Mouse (Mus musculus): ENCODE results near the gene Gm4450. TPM values are rescaled to one million over a fixed set of nuclear protein-coding genes. Genes with fewer than 3 reads are reported as not detected.

The Gm4450 gene
- polyA plus RNA-seq, 1 experiment = not detected

DNA sequence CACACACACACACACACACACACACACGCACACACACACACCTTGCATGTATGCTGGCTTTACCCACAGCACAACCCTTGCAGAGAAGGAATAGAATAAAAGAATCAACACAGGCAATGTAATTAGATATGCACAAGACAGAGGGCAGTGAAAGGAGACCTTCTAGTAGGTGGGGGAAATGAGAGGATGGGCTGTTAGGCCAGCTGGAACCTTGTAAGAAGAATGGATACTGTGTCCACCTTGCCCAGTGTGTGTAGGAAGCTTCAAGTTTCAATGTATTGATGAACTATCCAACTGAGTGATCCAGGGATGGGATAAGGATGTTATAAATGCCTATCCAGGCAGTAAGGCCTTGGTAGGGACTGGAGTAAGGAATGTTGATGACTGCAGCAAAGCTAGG, 21.9 kb downstream of the Gm4450 start:
- Histone ChIP-seq H3K36me3 (ENCODE audit: control insufficient read depth) (no peaks in the 10 kb centered on the region), H3K9me3 (ENCODE audit: control insufficient read depth, low read length) (no peaks in the 10 kb centered on the region), H3K4me3 (replicated peaks) (no peak overlapping the region), H3K27me3 (ENCODE audit: control insufficient read depth) (no peaks in the 10 kb centered on the region), H3K4me1 (ENCODE audit: control insufficient read depth) (no peaks in the 10 kb centered on the region)
- TF ChIP-seq TAL1 (IDR thresholded peaks at IDR 0.05; ENCODE audit: low read length) (no peak), GATA1 (IDR thresholded peaks at IDR 0.05; ENCODE audit: low read length) (no peak)

DNA sequence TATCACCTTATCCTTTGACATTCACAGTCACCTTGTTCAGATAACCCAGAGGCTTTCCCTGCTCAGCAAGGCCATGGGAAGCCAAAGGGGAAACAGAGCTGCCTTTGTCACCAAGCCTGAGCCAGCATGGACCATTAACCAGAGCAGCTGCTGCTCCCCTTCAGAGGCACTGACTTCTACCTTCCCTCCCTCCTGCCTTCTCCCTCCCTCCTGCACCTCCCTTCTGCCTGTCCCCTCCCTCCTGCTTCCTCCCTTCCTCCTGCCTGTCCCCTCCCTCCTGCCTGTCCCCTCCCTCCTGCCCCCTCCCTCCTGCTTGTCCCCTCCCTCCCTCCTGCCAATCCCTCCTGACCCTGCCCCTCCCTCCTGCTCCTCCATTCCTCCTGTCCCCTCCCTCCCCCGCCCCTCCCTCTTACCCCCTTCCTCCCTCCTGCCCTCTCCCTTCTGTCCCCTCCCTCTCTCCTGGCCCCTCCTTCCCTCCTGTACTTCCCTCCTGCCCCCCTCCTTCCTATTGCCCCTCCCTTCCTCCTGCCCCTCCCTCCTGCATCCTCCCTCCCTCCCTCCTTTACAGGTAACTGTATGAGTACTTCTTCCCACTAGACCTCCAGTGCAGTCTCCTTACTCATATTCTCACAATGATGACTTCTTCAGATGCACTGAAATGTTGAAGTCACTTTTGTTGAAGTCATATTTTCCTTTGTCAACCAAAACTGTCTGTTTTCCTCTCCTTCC, 22.7 kb downstream of the Gm4450 start:
- H3K9me3 ChIP-seq (ENCODE audit: control insufficient read depth, low read length) = no peaks in the 10 kb centered on the region
- TF ChIP-seq GATA1 (IDR thresholded peaks at IDR 0.05; ENCODE audit: low read length) = no peak
- no peaks in the 10 kb centered on the region for H3K36me3 ChIP-seq (ENCODE audit: control insufficient read depth)
- H3K4me1 ChIP-seq (ENCODE audit: control insufficient read depth) = no peaks in the 10 kb centered on the region
- H3K4me3 ChIP-seq (replicated peaks) = no peak overlapping the region
- H3K27me3 ChIP-seq (ENCODE audit: control insufficient read depth) = peaks cover 8% of the 10 kb centered on the region

DNA sequence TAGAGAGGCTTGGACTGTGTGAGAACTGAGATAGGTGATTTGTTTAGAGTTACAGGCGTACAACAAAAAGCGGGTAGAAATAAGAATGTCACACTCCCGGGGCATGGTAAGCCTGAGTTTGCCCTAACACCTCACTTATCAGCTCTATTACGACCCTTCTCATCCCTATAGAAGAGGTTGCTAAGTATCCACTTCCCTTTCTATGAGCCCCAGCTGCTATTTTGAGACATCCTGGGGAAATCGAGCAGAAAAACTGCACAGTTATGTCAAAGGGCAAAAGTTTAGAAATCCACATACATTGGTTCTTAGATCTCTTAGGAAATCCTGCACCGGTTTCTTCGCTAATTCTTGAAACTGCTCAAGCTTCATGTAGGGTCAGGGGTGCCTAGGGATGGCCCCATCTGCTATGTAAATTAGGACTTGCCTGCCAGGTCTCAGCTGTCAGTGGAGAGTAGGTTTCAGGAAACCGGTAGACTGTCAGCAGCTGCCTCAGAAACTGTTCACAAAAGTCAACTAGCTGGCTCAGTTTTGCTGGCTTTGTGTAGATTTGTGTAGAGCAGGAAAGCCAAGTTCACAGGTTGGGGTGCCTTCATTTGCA, 27.9 kb downstream of the Gm4450 start:
- Histone ChIP-seq H3K4me1 (ENCODE audit: control insufficient read depth) (peaks cover 9% of the 10 kb centered on the region), H3K4me3 (replicated peaks) (no peak overlapping the region), H3K27me3 (ENCODE audit: control insufficient read depth) (peaks cover 44% of the 10 kb centered on the region), H3K36me3 (ENCODE audit: control insufficient read depth) (no peaks in the 10 kb centered on the region; the same call in 1 of the 2 replicates), H3K9me3 (ENCODE audit: control insufficient read depth, low read length) (peaks cover 8% of the 10 kb centered on the region; the same call in 1 of the 2 replicates)
- TF ChIP-seq GATA1 (IDR thresholded peaks at IDR 0.05; ENCODE audit: low read length) (no peak), TAL1 (IDR thresholded peaks at IDR 0.05; ENCODE audit: low read length) (no peak)

DNA sequence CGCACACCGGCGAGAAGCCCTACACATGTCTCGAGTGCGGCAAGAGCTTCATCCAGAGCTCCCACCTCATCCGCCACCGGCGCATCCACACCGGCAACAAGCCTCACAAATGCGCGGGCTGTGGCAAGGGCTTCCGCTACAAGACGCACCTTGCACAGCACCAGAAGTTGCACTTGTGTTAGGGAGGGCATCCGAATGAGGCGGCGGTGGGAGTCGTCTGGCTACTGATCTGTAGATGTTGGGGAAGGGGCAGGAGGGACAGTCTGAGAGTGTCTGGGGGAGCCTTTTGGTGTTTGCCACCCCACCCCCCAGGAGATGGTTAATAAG, 28.5 kb downstream of the Gm4450 start:
- TF ChIP-seq TAL1 (IDR thresholded peaks at IDR 0.05; ENCODE audit: low read length) (no peak), GATA1 (IDR thresholded peaks at IDR 0.05; ENCODE audit: low read length) (no peak)
- Histone ChIP-seq H3K9me3 (ENCODE audit: control insufficient read depth, low read length) (peaks cover 8% of the 10 kb centered on the region; the same call in 1 of the 2 replicates), H3K27me3 (ENCODE audit: control insufficient read depth) (peaks cover 44% of the 10 kb centered on the region), H3K4me3 (replicated peaks) (peak overlapping the region; percentile 50), H3K4me1 (ENCODE audit: control insufficient read depth) (peaks cover 9% of the 10 kb centered on the region), H3K36me3 (ENCODE audit: control insufficient read depth) (no peaks in the 10 kb centered on the region; the same call in 1 of the 2 replicates)

DNA sequence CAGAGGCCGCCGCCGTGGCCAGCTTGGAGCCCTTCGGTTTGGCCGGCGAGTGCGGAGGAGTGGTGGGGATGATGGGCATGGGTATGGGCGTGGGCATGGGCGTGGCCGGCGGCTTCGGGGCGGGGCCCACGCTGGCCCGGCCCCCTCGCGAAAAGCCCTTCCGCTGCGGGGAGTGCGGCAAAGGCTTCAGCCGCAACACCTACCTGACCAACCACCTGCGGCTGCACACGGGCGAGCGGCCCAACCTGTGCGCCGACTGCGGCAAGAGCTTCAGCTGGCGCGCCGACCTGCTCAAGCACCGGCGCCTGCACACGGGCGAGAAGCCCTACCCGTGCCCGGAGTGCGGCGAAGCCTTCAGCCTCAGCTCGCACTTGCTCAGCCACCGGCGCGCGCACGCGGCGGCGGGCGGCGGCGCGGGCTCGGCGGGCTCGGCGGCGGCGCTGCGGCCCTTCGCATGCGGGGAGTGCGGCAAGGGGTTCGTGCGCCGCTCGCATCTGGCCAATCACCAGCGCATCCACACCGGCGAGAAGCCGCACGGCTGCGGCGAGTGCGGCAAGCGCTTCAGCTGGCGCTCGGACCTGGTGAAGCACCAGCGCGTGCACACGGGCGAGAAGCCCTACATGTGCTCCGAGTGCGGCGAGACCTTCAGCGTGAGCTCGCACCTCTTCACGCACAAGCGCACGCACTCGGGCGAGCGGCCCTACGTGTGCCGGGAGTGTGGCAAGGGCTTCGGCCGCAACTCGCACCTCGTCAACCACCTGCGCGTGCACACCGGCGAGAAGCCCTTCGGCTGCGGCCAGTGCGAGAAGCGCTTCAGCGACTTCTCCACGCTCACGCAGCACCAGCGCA, 29.1 kb downstream of the Gm4450 start:
- H3K9me3 ChIP-seq (ENCODE audit: control insufficient read depth, low read length) = peaks cover 8% of the 10 kb centered on the region; the same call in 1 of the 2 replicates
- peaks cover 44% of the 10 kb centered on the region for H3K27me3 ChIP-seq (ENCODE audit: control insufficient read depth)
- H3K36me3 ChIP-seq (ENCODE audit: control insufficient read depth) = no peaks in the 10 kb centered on the region; the same call in 1 of the 2 replicates
- TF ChIP-seq TAL1 (IDR thresholded peaks at IDR 0.05; ENCODE audit: low read length) = no peak
- no peak for TF ChIP-seq GATA1 (IDR thresholded peaks at IDR 0.05; ENCODE audit: low read length)
- H3K4me1 ChIP-seq (ENCODE audit: control insufficient read depth) = peaks cover 9% of the 10 kb centered on the region
- peak overlapping the region; percentile 50 for H3K4me3 ChIP-seq (replicated peaks)

DNA sequence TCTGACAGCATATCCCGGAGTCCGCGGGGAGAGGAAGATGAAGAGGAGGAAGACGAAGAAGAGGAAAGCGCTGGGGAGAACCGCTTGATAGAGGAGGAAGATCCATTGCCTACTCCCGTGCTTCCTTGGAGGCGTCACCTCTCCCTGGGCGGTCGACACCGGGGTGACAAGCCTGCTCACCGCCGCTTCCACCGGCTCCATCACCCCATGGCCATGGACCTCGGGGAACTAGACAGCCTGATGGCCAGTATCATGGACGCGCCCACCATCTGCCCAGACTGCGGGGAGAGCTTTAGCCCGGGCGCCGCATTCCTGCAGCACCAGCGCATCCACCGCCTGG, 29.7 kb downstream of the Gm4450 start:
- H3K9me3 ChIP-seq (ENCODE audit: control insufficient read depth, low read length) = peaks cover 8% of the 10 kb centered on the region; the same call in 1 of the 2 replicates
- H3K4me1 ChIP-seq (ENCODE audit: control insufficient read depth) = peaks cover 9% of the 10 kb centered on the region
- H3K27me3 ChIP-seq (ENCODE audit: control insufficient read depth) = peaks cover 44% of the 10 kb centered on the region
- peak overlapping the region; percentile 50 for H3K4me3 ChIP-seq (replicated peaks)
- TF ChIP-seq GATA1 (IDR thresholded peaks at IDR 0.05; ENCODE audit: low read length) = no peak
- no peak for TF ChIP-seq TAL1 (IDR thresholded peaks at IDR 0.05; ENCODE audit: low read length)
- no peaks in the 10 kb centered on the region; the same call in 1 of the 2 replicates for H3K36me3 ChIP-seq (ENCODE audit: control insufficient read depth)

DNA sequence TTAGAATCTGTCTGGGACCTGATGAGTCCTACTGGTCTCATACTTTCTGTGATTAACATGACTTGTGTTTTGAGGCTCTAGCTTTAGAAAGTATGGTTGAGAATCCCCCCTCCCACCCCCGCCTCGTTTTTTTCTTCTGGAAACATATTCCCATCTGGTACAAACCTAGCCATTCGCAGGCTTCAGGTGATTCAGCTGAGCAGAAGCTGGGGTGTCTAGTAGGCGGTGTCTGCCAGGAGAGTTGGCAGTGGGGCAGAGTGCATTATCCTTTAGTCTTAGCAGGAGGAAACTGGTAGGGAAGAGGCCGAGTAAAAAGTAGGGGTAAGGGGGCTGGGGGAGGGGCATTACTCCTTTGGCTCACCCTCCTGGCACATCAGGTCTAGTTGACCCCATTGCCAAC, 30.2 kb downstream of the Gm4450 start:
- TF ChIP-seq TAL1 (IDR thresholded peaks at IDR 0.05; ENCODE audit: low read length) (no peak), GATA1 (IDR thresholded peaks at IDR 0.05; ENCODE audit: low read length) (no peak)
- H3K27me3 ChIP-seq (ENCODE audit: control insufficient read depth) = peaks cover 44% of the 10 kb centered on the region
- H3K9me3 ChIP-seq (ENCODE audit: control insufficient read depth, low read length) = peaks cover 8% of the 10 kb centered on the region; the same call in 1 of the 2 replicates
- H3K4me3 ChIP-seq (replicated peaks) = no peak overlapping the region
- peaks cover 9% of the 10 kb centered on the region for H3K4me1 ChIP-seq (ENCODE audit: control insufficient read depth)
- no peaks in the 10 kb centered on the region; the same call in 1 of the 2 replicates for H3K36me3 ChIP-seq (ENCODE audit: control insufficient read depth)

DNA sequence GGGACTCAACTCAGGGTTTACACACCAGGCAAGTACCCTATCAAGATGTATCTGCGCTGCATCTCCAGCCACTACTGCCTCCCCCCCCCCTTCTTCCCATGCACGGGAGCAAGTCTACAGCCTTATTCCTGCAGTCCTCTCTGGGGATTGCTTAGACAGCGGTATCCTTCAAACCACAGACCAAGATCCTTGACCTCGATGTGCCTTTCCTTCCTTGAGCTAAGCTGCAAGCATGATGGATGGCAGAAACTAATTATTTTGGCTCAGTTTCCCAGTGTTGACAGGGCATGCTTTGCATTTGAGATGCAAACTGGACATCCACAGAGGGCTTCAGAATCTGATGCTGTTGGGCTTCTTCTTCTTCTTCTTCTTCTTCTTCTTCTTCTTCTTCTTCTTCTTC, 34.0 kb downstream of the Gm4450 start:
- Histone ChIP-seq H3K9me3 (ENCODE audit: control insufficient read depth, low read length) (peaks cover 5% of the 10 kb centered on the region; the same call in 1 of the 2 replicates), H3K27me3 (ENCODE audit: control insufficient read depth) (peaks cover 23% of the 10 kb centered on the region), H3K4me1 (ENCODE audit: control insufficient read depth) (peaks cover 6% of the 10 kb centered on the region), H3K4me3 (replicated peaks) (no peak overlapping the region), H3K36me3 (ENCODE audit: control insufficient read depth) (no peaks in the 10 kb centered on the region; the same call in 1 of the 2 replicates)
- no peak for TF ChIP-seq TAL1 (IDR thresholded peaks at IDR 0.05; ENCODE audit: low read length)
- TF ChIP-seq GATA1 (IDR thresholded peaks at IDR 0.05; ENCODE audit: low read length) = no peak

DNA sequence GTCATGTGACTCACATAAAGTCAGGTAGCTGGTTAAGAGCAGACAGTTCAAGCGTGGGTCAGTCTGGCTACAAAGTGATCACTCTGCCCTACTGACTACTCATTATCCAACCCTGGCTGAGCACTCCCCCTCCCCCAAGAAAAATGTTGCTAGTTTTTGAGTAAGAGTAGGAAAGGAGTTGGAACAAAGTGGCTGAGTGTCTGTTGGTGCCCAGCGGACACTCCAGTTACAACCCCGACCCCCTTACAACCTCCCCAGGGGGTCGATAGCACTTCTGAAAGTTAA, 37.2 kb downstream of the Gm4450 start:
- Histone ChIP-seq H3K27me3 (ENCODE audit: control insufficient read depth) (no peaks in the 10 kb centered on the region), H3K36me3 (ENCODE audit: control insufficient read depth) (no peaks in the 10 kb centered on the region), H3K4me3 (replicated peaks) (no peak overlapping the region), H3K4me1 (ENCODE audit: control insufficient read depth) (no peaks in the 10 kb centered on the region), H3K9me3 (ENCODE audit: control insufficient read depth, low read length) (no peaks in the 10 kb centered on the region)
- no peak for TF ChIP-seq GATA1 (IDR thresholded peaks at IDR 0.05; ENCODE audit: low read length)
- no peak for TF ChIP-seq TAL1 (IDR thresholded peaks at IDR 0.05; ENCODE audit: low read length)

All from erythroblast, embryonic 14.5 days (primary cell).